Mouse (Mus musculus): ENCODE measurements around the gene Cdc42se2. TPM values are rescaled to one million over a fixed set of nuclear protein-coding genes. Genes with fewer than 3 reads are reported as not detected.

The Cdc42se2 gene
- total RNA-seq, 2 experiments from 2014 or later = 138 to 151 TPM

DNA sequence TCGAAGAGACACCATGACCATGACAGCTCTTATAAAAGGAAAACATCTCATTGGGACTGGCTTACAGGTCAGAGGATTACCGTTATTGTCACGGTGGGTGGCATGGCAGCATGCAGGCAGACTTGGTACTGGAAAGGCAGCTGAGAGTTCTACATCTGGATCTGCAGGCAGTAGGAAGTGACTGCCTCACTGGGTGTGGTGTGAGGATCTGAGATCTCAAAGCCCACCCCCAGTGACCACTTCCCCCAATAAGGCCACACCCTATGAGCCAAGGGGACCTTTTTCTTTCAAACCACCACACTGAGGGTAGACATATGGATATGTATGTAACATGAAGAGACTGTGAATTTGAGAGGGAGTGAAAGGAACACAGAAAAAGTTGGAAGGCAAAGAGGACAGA is 7.2 kb upstream of the Cdc42se2 start:
- no peak for DNase-seq (ENCODE audit: low spot score in 2 of 2)

DNA sequence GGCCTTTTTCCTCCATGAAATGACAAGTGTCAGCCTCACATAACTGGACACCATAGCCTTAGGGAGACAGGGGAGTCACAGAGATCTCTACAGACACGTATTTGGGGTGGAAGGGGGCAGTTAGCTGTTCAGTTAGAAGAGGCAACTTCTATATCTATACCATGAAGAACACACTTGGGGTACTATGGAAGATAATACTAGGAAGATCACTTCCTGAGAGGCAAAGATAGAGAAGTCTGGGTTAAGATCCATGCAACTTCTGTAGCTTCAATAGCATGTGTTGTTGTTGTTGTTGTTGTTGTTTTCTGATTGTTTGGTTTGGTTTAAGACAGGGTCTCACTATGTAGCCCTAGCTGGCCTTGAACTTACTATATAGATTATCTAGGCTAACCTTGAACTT is 5.7 kb upstream of the Cdc42se2 start:
- no peak for DNase-seq (ENCODE audit: low spot score in 2 of 2)

- no peak for DNase-seq (ENCODE audit: low spot score in 2 of 2)
These were observed 4.0 kb upstream of the Cdc42se2 start for GRCm38 (mm10) chr11:54791458-54791857.

- peak in 1 of 2 experiments; percentile 62 for DNase-seq (ENCODE audit: low spot score in 2 of 2)
These were observed 502 bp downstream of the Cdc42se2 start for GRCm38 (mm10) chr11:54786858-54787487.

- DNase-seq (ENCODE audit: low spot score in 2 of 2) = no peak
These were observed 1.9 kb downstream of the Cdc42se2 start for GRCm38 (mm10) chr11:54785566-54785965.

DNA sequence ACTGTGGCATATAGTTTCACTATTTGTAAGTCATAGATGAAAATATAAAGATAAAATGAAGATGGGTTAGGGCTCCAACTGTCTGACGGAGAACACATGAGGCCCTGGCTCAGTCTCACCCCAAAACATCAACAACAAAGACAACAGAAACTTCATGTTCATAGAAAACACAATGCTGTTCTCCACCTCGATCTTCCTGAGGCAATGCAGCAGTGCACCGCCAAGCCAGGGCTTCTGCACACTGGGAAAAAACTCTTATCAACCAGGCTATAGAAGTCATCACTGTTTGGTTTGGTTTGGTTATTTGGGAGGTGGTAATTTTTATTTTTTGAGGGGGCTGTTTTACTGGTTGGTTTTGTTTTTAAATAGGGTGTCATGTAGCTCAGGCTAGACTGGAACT is 3.0 kb downstream of the Cdc42se2 start:
- DNase-seq (ENCODE audit: low spot score in 2 of 2) = no peak

DNA sequence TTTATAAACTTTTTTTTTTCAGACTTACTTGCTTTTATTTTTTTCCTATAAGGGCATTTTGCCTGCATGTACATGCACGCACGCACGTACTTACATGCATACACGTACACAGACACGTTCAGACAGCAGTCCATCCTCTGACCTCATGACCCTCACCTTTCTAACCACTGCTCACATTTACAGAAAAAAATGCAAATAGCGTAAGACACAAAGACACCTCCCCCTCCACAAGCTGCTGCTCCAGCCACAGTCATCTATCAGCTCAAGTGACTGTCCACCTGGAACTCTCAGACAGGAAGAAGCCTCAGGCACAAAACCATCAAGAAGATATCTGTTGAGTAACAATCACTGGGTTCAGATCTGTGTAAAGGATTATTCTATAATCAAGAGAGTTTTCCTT is 5.2 kb downstream of the Cdc42se2 start:
- DNase-seq (ENCODE audit: low spot score in 2 of 2) = no peak

- no peak for DNase-seq (ENCODE audit: low spot score in 2 of 2)
These were observed 7.5 kb downstream of the Cdc42se2 start for GRCm38 (mm10) chr11:54779946-54780345.

DNA sequence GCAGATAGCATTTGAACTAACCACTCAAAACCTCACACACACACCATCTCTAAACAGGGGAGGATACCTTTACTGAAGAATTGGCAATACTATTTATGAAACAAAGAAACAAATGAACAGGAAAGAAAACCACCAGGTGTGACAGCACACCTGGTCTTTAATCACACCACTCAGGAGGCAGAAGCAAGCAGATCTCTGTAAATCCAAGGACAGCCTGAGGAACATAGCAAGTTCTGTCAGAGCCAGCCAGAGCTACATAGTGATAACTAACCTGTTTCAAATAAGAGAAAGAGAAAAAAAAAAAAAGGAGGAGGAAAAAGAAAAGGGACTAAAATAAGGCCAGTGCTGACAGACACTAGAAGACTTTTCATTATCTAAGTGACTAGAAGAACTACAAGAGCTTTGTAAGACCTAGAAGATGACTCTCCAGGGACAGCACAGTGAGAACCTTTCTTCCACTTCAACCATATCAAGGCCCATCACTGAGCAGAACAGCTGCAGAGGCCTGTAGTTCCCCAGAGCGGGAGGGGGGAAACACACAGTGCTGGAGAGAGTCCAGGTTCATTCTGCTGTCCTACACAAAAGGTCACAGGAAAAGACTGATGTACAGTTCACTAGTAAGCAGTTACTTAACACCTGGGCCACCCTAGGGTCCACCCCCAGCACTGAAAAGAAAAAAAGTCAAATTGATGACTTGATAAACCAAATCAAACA is 9.2 kb downstream of the Cdc42se2 start:
- no peak for DNase-seq (ENCODE audit: low spot score in 2 of 2)

- no peak for DNase-seq (ENCODE audit: low spot score in 2 of 2)
These were observed 9.9 kb downstream of the Cdc42se2 start for GRCm38 (mm10) chr11:54777387-54778130.

DNA sequence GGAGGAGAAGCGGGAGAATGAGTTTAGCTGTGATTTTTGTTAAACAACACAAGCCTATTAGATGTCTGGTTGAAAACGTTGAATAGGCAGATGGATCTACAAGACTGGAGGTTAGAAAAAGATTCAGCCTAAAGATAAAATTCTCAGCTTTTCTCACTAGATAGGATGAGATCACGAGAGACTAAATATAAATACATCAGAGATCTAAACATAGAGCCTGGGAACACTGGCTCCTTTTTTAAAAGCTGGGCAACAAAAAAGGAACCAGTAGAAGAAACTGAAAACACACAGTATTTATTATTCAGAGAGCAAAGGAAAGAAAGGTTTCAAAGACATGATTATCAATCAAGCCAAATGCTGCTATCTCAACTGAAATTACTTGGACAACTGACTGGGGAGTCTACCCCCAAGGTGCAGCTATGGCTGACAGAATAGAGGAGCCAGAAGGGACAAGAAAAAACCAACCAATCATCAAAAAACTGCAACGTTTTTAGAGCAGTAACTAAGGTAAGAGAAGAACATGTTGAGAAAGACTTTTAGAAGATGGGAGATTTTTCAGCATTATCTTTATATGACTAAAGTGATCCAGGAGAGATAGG is 10.6 kb downstream of the Cdc42se2 start:
- no peak for DNase-seq (ENCODE audit: low spot score in 2 of 2)

GRCm38 (mm10) chr11:54776367-54776701 is 11.1 kb downstream of the Cdc42se2 start:
- DNase-seq (ENCODE audit: low spot score in 2 of 2) = no peak

DNA sequence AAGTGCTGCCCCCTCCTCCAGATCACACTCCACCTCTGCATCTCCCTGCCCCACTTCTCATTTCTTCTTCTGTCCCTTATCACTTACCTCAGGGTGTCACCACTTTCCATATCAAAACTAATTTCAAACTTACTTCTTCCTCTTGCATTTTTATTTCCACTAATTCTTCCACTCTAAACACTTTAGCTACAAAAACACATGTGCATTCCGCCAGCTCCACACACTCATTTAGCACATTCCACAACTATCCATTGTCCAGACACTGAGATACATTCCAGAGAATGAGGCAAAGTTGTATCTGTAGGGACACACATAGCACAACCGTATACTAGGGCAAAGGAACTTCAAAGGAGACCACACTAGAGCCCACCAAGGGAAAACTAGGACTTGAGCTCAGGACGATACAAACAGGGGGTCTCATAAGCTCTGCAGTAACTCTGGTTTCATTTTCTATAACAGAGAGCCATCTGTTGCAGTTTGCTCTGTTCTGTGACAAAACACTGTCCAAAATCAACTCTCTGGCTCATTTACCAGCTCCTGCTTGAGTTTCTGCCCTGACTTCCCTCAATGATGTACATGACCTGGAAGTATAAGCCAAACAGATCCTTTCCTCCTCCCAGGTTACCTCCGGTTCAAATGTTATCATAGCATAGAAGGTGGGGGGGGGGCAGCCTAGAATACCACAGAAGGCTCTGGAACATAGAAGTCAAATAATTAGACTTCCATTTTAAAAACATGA is 11.7 kb downstream of the Cdc42se2 start:
- no peak for DNase-seq (ENCODE audit: low spot score in 2 of 2)

GRCm38 (mm10) chr11:54774282-54775078 is 13.0 kb downstream of the Cdc42se2 start:
- no peak for DNase-seq (ENCODE audit: low spot score in 2 of 2)

GRCm38 (mm10) chr11:54771549-54771948 is 15.9 kb downstream of the Cdc42se2 start:
- DNase-seq (ENCODE audit: low spot score in 2 of 2) = no peak

GRCm38 (mm10) chr11:54769843-54770242 is 17.6 kb downstream of the Cdc42se2 start:
- no peak for DNase-seq (ENCODE audit: low spot score in 2 of 2)

DNA sequence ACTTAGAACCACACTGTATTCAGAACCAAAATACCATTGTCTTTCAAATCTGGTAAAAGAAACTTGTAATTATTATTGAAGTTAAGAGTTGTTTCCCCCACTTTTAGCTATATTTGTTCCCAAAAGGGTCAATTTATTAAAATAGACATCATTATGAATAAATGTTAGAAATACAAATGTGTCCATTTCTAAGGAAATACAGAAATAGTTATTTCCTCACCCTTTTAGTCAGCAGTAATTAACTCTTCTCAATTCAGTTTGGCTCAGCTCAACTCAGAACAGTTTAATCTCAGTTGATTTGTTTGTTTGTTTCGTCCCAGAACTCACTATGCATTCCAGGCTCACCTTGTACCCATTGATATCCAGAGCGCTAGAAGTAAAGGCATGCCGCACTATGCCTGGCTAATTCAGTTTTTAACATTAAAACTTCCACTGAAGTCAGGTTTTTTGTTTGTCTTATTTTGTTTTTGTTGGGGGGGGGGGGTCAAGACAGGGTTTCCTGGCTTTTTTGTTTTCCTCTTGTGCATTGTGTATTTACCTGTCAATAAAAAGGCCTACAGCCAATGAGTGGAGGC is 19.3 kb downstream of the Cdc42se2 start:
- DNase-seq (ENCODE audit: low spot score in 2 of 2) = no peak

DNA sequence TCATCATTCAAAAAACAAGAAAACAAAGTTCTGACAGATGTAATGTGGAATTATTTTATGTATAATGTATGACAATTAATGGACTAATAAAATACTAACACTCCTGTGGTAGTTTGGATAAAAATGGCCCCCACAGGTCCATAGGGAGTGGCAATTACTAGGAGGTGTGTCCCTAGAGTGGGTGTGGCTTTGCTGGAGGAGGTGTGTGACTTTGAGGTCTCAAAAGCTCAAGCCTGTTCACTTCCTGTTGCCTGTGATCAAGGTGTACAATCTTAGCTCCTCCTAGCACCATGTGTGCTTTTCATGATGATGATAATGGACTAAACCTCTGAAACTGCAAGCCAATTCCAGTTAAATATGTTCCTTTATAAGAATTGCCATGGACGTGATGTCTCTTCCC is 22.7 kb downstream of the Cdc42se2 start:
- no peak for DNase-seq (ENCODE audit: low spot score in 2 of 2)

GRCm38 (mm10) chr11:54764026-54764425 is 23.4 kb downstream of the Cdc42se2 start:
- DNase-seq (ENCODE audit: low spot score in 2 of 2) = no peak

DNA sequence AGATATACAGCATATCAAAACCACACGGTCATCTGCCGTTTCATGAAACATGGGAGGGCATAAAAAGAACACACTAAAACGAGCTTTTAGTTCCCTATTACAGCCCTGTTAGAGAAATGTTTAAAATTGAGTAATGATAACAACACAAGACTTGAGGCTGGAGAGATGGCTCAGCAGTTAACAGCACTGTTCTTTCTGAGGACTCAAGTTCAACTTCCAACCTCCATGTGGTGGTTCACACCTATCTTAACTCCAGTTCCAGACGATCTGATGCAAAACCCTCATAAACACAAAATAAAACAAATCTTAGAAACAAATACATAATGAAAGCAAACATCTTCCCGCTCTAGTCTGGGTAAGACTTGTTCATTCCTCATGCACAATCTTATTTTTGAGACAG is 24.7 kb downstream of the Cdc42se2 start:
- no peak for DNase-seq (ENCODE audit: low spot score in 2 of 2)

All from layer of hippocampus, postnatal 10 days (tissue).